Mouse (Mus musculus) forebrain, postnatal 0 days (tissue): ENCODE results near the gene Olfr625-ps1. TPM values are rescaled to one million over a fixed set of nuclear protein-coding genes. Genes with fewer than 3 reads are reported as not detected.

Source experiments
- ATAC-seq: fragments of 200-750 bp; cut with Nextera tagmentation; 2 replicates; pipeline ENCODE4 v1.8.0; 2017; ENCODE audit warnings: mild to moderate bottlenecking, moderate library complexity
- DNase-seq: peaks from one replicate; pipeline ENCODE4 v3.0.0-alpha.2; 2015
- H3K27ac ChIP-seq: fragments of 300-500 bp; sonication (generic); 2 replicates; pipeline ENCODE4 v1.5.1; 2014; ENCODE audit warnings: low read depth, mild to moderate bottlenecking, antibody characterized with exemption, low read length, moderate library complexity, mixed read lengths
- H3K27me3 ChIP-seq: fragments of 300-500 bp; sonication (generic); 2 replicates; pipeline ENCODE4 v1.6.1; 2014; ENCODE audit warnings: mild to moderate bottlenecking, low read length, mixed read lengths; ENCODE audit not compliant: insufficient read depth
- H3K36me3 ChIP-seq: fragments of 300-500 bp; sonication (generic); 2 replicates; pipeline ENCODE4 v1.6.1; 2014; ENCODE audit warnings: mild to moderate bottlenecking, moderate library complexity; ENCODE audit not compliant: insufficient read depth
- H3K4me1 ChIP-seq: fragments of 300-500 bp; sonication (generic); 2 replicates; pipeline ENCODE4 v1.6.1; 2014; ENCODE audit warnings: antibody characterized with exemption; ENCODE audit not compliant: insufficient read depth
- H3K4me2 ChIP-seq: fragments of 300-500 bp; sonication (generic); 2 replicates; pipeline ENCODE4 v1.6.1; 2014; ENCODE audit warnings: low read depth, mild to moderate bottlenecking, moderate library complexity
- H3K4me3 ChIP-seq: fragments of 300-500 bp; sonication (generic); 2 replicates; pipeline ENCODE4 v1.5.1; 2014; ENCODE audit warnings: low read depth, low read length, mixed read lengths
- H3K9ac ChIP-seq: fragments of 300-500 bp; sonication (generic); 2 replicates; pipeline ENCODE4 v1.6.1; 2014; ENCODE audit warnings: mild to moderate bottlenecking
- H3K9me3 ChIP-seq: fragments of 300-500 bp; sonication (generic); 2 replicates; pipeline ENCODE4 v1.6.1; 2016; ENCODE audit warnings: low read length
- CTCF ChIP-seq: sonication (generic); IDR thresholded peaks from 2 replicates; pipeline ENCODE4 v1.5.1; 2016; ENCODE audit warnings: antibody characterized with exemption, control low read depth, low read depth
- WGBS: fragments of 180-500 bp; shearing (Covaris S2); extraction: QIAGEN DNeasy Blood & Tissue Kit; methylation state at CpG from one replicate; pipeline ENCODE4 v1.1.7; 2014; 5-methylcytosine and 5-hydroxymethylcytosine counted together
- polyA plus RNA-seq: library from polyadenylated mRNA; unstranded; fragments of >200 nt; fragmentation: Nextera tagmentation; extraction: Ambion mirVana; gene quantifications from 2 replicates; pipeline ENCODE4 v1.2.1, GENCODE M21; 2015
- total RNA-seq: library from RNA; depleted of rRNA; stranded (reverse); fragments of >200 nt; gene quantifications from 2 replicates; pipeline ENCODE4 v1.2.3, GENCODE M21; 2014; rRNA removed

The Olfr625-ps1 gene
- total RNA-seq, result not detected in 2 replicates
- not detected in 2 replicates for polyA plus RNA-seq

- Histone ChIP-seq H3K27ac (no peak within 1 kb of the TSS), H3K4me1 (no peaks in the 10 kb centered on the region), H3K4me2 (no peak within 1 kb of the TSS), H3K27me3 (no peaks in the 10 kb centered on the region), H3K9me3 (no peaks in the 10 kb centered on the region), H3K9ac (no peak within 1 kb of the TSS), H3K36me3 (no peaks in the 10 kb centered on the region), H3K4me3 (no peak within 1 kb of the TSS)
- DNase-seq (no peak), ATAC-seq (no peak)
- TF ChIP-seq CTCF, result no peak
These were observed at the start of gene Olfr625-ps1 for GRCm38 (mm10) chr7:103682420-103682819. Gene Olfr625-ps1 (plus strand): TSS chr7:103682720.

DNA sequence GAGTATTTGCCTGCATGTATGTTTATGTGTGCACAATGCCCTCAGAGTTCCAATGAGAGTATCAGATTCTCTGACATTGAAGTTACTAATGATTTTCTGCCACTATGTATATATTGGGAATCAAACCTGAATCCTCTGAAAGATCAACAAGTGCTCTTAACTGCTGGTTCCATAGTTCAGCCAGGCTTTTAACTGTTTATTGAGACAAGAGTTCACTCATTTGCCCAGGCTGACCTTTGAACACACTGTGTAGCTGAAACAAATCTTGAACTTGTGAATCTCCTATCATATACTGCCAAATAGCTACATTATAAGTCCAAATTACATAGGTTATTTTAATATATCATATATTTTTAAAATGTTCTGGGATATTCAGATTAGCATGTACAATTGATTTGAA, 45.7 kb upstream of the Olfr625-ps1 start:
- DNase-seq, result no peak
- H3K27ac ChIP-seq, result no peak overlapping the region
- H3K9me3 ChIP-seq, result no peaks in the 10 kb centered on the region
- H3K4me1 ChIP-seq, result no peaks in the 10 kb centered on the region
- H3K4me2 ChIP-seq, result no peak overlapping the region
- no peak overlapping the region for H3K9ac ChIP-seq
- no peaks in the 10 kb centered on the region for H3K36me3 ChIP-seq
- no peak for TF ChIP-seq CTCF
- no peak overlapping the region for H3K4me3 ChIP-seq
- H3K27me3 ChIP-seq, result no peaks in the 10 kb centered on the region
- ATAC-seq, result no peak

- Histone ChIP-seq H3K4me2 (no peak within 1 kb of the TSS), H3K4me1 (no peaks in the 10 kb centered on the region), H3K27ac (no peak within 1 kb of the TSS), H3K27me3 (no peaks in the 10 kb centered on the region), H3K36me3 (no peaks in the 10 kb centered on the region), H3K9me3 (no peaks in the 10 kb centered on the region), H3K9ac (no peak within 1 kb of the TSS), H3K4me3 (no peak within 1 kb of the TSS)
- ATAC-seq, result no peak
- DNase-seq, result no peak
- no peak for TF ChIP-seq CTCF
- 77% methylated on average over 1 of the region's 1 CpGs for WGBS
These were observed 39.9 kb upstream of the Olfr625-ps1 start, which contains the start of gene Olfr622 for GRCm38 (mm10) chr7:103642602-103643001. Gene Olfr622 (minus strand): TSS chr7:103642702.

GRCm38 (mm10) chr7:103644070-103644469, 38.5 kb upstream of the Olfr625-ps1 start:
- no peaks in the 10 kb centered on the region for H3K36me3 ChIP-seq
- DNase-seq (no peak), ATAC-seq (no peak)
- WGBS, result 87% methylated on average over 4 of the region's 4 CpGs
- H3K27ac ChIP-seq, result no peak overlapping the region
- no peaks in the 10 kb centered on the region for H3K27me3 ChIP-seq
- no peaks in the 10 kb centered on the region for H3K9me3 ChIP-seq
- H3K9ac ChIP-seq, result no peak overlapping the region
- no peaks in the 10 kb centered on the region for H3K4me1 ChIP-seq
- H3K4me3 ChIP-seq, result no peak overlapping the region
- no peak for TF ChIP-seq CTCF
- no peak overlapping the region for H3K4me2 ChIP-seq

DNA sequence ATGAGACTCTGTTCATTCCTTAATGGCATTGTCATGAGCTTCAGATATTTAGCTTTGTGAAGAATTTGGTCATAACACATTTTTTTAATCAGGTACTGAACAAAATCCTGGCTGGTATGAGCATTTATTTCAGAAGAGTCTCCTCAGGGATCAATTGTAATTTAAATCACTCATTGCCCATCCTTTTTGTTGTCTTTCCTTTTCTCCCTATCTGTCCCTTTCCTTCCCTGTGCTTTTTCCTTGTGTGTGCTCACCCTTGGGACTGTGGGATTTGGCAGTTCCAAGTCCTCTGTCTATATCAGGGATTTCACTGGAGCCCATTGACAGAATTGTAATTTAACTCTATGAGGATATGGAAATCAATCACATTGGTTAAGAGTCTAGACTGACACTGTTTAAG, 18.9 kb upstream of the Olfr625-ps1 start, which contains the start of gene Olfr623:
Gene Olfr623, minus strand, starts transcription at position 101 of the 400 bp plus-strand sequence.
- H3K4me2 ChIP-seq, result no peak within 1 kb of the TSS
- no peak within 1 kb of the TSS for H3K4me3 ChIP-seq
- DNase-seq (no peak), ATAC-seq (no peak)
- no peaks in the 10 kb centered on the region for H3K4me1 ChIP-seq
- no peaks in the 10 kb centered on the region for H3K9me3 ChIP-seq
- no peak within 1 kb of the TSS for H3K9ac ChIP-seq
- H3K36me3 ChIP-seq, result no peaks in the 10 kb centered on the region
- no peak within 1 kb of the TSS for H3K27ac ChIP-seq
- no peak for TF ChIP-seq CTCF
- H3K27me3 ChIP-seq, result no peaks in the 10 kb centered on the region

DNA sequence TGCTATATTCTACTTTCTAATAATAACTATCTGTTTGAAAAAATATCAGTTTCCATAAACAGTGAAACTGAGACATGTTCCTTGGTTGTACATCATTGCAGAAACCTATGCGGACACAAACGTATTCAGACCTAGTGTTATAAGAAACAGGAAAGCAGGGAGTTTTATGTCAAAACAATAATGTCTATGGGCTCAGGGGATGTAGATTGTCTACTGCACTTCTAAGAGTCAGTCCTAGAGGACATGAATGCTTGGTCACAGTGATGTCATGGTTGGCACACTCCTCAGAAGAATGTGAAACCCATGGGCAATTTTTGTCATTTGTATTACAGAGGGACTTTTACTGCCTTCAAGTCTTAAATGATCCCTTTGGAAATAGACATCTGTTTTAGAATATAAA, 11.4 kb upstream of the Olfr625-ps1 start, which contains the start of gene Olfr624:
Gene Olfr624, minus strand, starts transcription at position 101 of the 400 bp plus-strand sequence.
- ATAC-seq, result no peak
- H3K27me3 ChIP-seq, result no peaks in the 10 kb centered on the region
- no peak within 1 kb of the TSS for H3K4me3 ChIP-seq
- no peak for DNase-seq
- no peak within 1 kb of the TSS for H3K27ac ChIP-seq
- no peaks in the 10 kb centered on the region for H3K36me3 ChIP-seq
- no peaks in the 10 kb centered on the region for H3K4me1 ChIP-seq
- TF ChIP-seq CTCF, result no peak
- no peak within 1 kb of the TSS for H3K4me2 ChIP-seq
- H3K9me3 ChIP-seq, result no peaks in the 10 kb centered on the region
- H3K9ac ChIP-seq, result no peak within 1 kb of the TSS
- WGBS, result 92% methylated on average over 2 of the region's 2 CpGs

DNA sequence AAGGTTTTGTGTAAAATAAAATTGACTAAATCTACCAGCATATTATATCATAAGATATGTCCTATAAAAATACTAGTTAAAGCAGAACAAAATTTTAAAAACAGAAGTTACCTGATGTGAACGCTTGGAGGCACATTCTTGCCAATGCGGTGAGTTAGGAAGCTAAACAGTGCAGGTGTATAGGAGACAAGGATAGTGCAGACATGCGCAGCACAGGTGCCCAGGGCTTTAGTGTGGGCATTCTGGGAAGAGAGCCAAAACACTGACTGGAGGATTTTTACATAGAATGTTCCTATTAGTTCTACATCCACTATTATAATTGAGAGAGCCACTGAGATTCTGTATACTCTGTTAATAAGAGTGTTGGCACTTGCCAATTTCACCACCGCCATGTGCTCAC, 16.9 kb downstream of the Olfr625-ps1 start:
- no peak for DNase-seq
- no peaks in the 10 kb centered on the region for H3K36me3 ChIP-seq
- no peak for ATAC-seq
- H3K4me3 ChIP-seq, result no peak overlapping the region
- H3K4me2 ChIP-seq, result no peak overlapping the region
- WGBS, result 77% methylated on average over 4 of the region's 4 CpGs
- no peak for TF ChIP-seq CTCF
- no peak overlapping the region for H3K9ac ChIP-seq
- no peaks in the 10 kb centered on the region for H3K27me3 ChIP-seq
- H3K27ac ChIP-seq, result no peak overlapping the region
- H3K4me1 ChIP-seq, result no peaks in the 10 kb centered on the region
- H3K9me3 ChIP-seq, result no peaks in the 10 kb centered on the region
